Mouse (Mus musculus): ENCODE measurements around the gene Cdkal1. TPM values are rescaled to one million over a fixed set of nuclear protein-coding genes. Genes with fewer than 3 reads are reported as not detected.
A peak's percentile ranks its signal among the peaks of the same experiment; 100 is the strongest.

Cdkal1 gene
- polyA plus RNA-seq, 1 experiment: 6.5 TPM

DNA sequence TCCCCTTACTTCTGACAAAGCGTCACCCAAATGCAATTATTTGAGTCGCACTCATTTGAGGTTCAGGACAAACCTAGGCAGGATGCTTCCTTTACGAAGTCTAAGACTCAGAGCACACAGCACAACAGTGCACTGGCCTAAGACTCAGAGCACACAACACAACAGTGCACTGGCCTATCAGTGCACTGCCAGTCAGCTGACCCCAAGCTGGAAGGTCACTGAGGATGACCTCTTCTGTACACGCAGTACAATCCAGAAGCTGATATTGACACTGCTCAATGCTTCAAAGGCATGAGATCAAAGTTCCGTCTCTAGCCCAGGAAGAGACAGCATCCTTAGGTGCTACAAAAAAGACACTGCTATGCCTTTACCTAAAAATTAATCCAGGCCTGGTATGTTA, 327.1 kb downstream of the Cdkal1 start:
- Histone ChIP-seq H3K4me3 (ENCODE audit: insufficient read depth, low read length) (no peak overlapping the region), H3K4me1 (ENCODE audit: control insufficient read depth, insufficient read depth, low read length) (peaks cover 1% of the 10 kb centered on the region; the same call in 1 of the 2 replicates)
- TF ChIP-seq POLR2A (IDR thresholded peaks at IDR 0.05; ENCODE audit: extremely low read depth, insufficient read depth, low read length): no peak
- TF ChIP-seq CTCF (IDR thresholded peaks at IDR 0.05; ENCODE audit: extremely low read depth, insufficient read depth, low read length): no peak

DNA sequence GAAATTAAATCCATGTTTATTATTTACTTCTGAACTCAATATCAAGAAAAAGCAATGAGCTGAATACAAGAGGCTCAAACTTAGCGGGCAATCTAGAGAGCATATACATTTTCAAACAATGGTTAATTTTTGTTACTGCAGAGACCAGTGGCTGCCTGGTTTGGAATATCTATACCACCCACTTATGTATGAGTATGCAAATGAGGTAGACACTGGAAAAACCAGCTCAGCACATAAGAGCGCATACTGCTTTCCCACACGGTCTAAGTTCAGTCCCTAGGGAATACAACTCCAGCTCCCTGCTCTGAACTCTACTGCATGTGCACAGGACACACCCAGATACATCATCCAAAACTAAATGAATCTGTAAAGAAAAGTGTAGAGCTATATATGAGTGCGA, 334.2 kb downstream of the Cdkal1 start:
- TF ChIP-seq POLR2A (IDR thresholded peaks at IDR 0.05; ENCODE audit: extremely low read depth, insufficient read depth, low read length) (no peak), CTCF (IDR thresholded peaks at IDR 0.05; ENCODE audit: extremely low read depth, insufficient read depth, low read length) (no peak)
- no peak overlapping the region for H3K4me3 ChIP-seq (ENCODE audit: insufficient read depth, low read length)
- no peaks in the 10 kb centered on the region for H3K4me1 ChIP-seq (ENCODE audit: control insufficient read depth, insufficient read depth, low read length)
- no peak overlapping the region for H3K27ac ChIP-seq (ENCODE audit: insufficient read depth, low read length)

More for the DNA sequence above, 327.1 kb downstream of the Cdkal1 start:
- H3K27ac ChIP-seq (ENCODE audit: insufficient read depth, low read length): no peak overlapping the region

DNA sequence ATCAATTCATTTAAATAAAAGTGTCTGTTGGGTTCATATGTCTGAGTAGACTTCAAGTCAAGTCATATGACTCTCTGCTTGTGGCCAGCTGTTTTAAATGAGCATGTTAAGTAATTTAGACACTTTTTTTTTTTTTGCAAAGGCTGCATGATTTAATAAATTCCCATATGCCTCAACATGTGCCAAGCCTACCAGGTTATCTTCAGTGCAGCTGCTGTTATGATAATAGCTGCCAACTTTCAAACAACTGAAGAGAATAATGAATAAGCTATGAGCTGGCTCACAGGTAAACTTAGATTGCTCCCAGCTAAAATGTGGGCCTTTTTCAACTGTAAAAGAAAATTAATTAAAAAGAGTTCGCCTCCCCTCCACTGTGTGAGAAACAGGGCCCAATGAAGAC, 341.4 kb downstream of the Cdkal1 start:
- no peak overlapping the region for H3K27ac ChIP-seq (ENCODE audit: insufficient read depth, low read length)
- no peak overlapping the region for H3K4me3 ChIP-seq (ENCODE audit: insufficient read depth, low read length)
- H3K4me1 ChIP-seq (ENCODE audit: control insufficient read depth, insufficient read depth, low read length): no peaks in the 10 kb centered on the region
- TF ChIP-seq CTCF (IDR thresholded peaks at IDR 0.05; ENCODE audit: extremely low read depth, insufficient read depth, low read length): no peak

DNA sequence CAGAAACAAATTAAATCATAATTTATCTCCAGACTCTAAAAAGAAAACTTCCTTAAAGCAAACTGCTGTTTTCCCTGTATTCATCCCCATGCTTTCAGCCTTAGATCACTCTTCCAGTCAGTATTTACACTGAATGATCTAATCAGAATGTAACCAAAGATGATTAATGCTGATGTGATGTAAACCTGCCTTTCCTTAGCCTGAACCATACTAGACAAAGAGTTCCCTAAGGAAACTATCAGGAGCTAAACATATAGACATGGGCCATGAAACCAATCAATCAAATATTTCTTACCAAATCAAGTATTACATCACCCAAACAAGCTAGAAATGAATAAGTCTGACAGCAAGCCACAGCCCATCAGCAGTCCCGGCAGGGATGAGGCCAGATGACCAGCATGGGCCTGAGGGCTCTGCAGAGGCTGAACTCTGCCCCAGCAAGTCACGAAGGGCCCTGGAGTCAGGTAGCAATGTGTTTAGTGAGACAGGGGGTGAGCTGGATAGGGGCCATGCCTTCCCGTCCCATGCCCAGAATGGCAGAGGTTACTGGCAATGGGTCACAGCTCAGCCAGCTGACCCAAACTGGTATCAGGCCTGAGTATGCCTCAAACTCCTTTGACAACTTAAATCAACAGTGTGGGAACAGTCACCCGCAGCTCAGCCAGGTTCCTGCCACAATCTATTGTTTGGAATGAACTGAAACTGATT, 350.5 kb downstream of the Cdkal1 start:
- Histone ChIP-seq H3K4me1 (ENCODE audit: control insufficient read depth, insufficient read depth, low read length) (peaks cover 2% of the 10 kb centered on the region; the same call in 1 of the 2 replicates), H3K4me3 (ENCODE audit: insufficient read depth, low read length) (no peak overlapping the region), H3K27ac (ENCODE audit: insufficient read depth, low read length) (no peak overlapping the region)
- TF ChIP-seq POLR2A (IDR thresholded peaks at IDR 0.05; ENCODE audit: extremely low read depth, insufficient read depth, low read length) (no peak), CTCF (IDR thresholded peaks at IDR 0.05; ENCODE audit: extremely low read depth, insufficient read depth, low read length) (no peak)

DNA sequence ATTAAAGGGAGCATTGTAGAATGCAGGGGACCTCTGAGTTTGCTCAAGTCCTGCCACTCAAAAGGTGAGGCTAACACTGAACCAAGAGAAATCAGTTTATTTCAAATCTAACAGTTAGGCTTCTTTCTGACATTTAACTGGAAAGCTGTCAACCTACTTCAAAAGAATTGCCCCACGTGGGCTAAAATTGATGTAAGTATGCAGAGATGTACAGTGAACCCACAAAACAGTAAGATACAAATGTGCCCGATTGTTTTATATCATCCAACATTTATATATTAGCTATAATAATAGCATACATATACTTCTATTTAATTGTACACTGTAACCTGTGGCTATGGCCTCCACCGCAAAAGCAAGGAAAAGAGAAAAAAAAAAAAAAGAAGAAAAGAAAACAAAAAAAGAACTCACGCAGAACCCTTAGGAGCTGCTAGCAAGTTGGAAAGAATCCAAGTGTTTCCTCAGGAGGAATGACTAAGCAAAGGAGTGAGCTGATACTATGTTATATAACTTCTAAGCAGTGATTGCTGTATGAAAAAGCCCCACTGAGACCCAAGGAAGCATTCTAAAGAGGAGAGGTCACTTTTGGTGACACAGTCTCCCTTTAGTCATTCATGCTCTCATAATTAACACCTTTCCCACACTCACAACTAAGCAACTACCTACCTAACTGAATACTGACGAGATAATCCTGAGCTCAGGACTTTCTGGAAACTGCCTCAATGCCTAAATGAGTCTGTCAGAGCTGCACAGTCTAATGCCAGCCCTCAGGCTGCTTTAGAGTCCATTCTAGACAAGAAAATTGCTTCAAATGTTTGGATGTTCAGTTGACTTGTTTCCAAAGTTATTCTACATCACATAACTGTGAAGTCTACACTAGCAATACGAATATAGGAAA, 352.1 kb downstream of the Cdkal1 start:
- TF ChIP-seq POLR2A (IDR thresholded peaks at IDR 0.05; ENCODE audit: extremely low read depth, insufficient read depth, low read length): no peak
- no peak for TF ChIP-seq CTCF (IDR thresholded peaks at IDR 0.05; ENCODE audit: extremely low read depth, insufficient read depth, low read length)
- peaks cover 2% of the 10 kb centered on the region; the same call in 1 of the 2 replicates for H3K4me1 ChIP-seq (ENCODE audit: control insufficient read depth, insufficient read depth, low read length)
- peak overlapping the region; percentile 46 for H3K27ac ChIP-seq (ENCODE audit: insufficient read depth, low read length)
- no peak overlapping the region for H3K4me3 ChIP-seq (ENCODE audit: insufficient read depth, low read length)

DNA sequence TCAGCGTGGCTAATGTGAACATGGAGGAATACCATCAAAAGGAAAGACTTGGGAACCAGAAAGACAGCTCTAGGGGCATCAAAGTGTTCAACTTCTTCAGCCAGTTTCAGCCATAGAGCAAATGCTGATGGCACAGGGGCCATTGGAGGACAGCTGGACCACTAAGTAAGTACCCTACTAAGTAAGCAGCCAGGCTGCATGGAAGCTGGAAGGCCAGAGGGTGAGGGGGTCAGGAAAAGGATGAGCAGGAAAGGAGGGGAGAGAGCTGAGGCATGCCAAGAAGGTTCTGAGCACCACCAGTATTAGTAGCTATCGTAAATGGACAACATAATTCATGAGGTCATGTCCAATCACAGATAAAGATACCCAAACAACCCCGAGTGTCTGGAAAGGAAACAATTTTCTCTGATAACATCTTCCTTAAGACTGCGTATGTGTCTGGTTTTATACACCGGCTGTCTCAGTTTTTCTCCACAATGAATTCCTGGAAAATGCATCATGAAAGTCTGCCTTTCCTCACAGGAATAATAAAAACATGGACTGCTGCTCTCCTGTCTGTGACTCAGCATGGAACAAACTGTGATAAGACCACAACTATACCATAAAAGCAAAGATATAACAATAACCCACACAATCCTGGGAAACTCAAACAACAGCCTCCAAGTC, 352.9 kb downstream of the Cdkal1 start:
- H3K4me3 ChIP-seq (ENCODE audit: insufficient read depth, low read length): no peak overlapping the region
- peak overlapping the region; percentile 46; the same call in 1 of the 2 replicates for H3K27ac ChIP-seq (ENCODE audit: insufficient read depth, low read length)
- peaks cover 2% of the 10 kb centered on the region; the same call in 1 of the 2 replicates for H3K4me1 ChIP-seq (ENCODE audit: control insufficient read depth, insufficient read depth, low read length)
- no peak for TF ChIP-seq POLR2A (IDR thresholded peaks at IDR 0.05; ENCODE audit: extremely low read depth, insufficient read depth, low read length)
- TF ChIP-seq CTCF (IDR thresholded peaks at IDR 0.05; ENCODE audit: extremely low read depth, insufficient read depth, low read length): no peak

DNA sequence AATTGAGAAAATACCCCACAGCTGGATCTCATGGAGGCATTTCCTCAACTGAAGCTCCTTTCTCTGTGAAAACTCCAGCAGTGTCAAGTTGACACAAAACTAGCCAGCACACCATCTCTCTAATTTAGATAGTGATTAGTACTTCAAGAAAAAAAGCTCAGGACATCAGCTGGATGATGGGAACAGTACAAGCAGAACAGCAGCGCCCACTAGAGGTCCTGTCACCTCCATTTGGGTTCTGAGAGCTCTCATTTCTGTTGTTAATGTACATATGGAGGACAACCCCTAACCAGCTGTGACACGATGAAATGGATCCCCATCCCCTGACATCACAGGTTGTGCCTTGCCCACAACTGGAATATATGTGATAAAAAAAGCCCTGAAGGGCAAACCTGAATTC, 354.3 kb downstream of the Cdkal1 start:
- TF ChIP-seq CTCF (IDR thresholded peaks at IDR 0.05; ENCODE audit: extremely low read depth, insufficient read depth, low read length) (no peak), POLR2A (IDR thresholded peaks at IDR 0.05; ENCODE audit: extremely low read depth, insufficient read depth, low read length) (no peak)
- Histone ChIP-seq H3K4me1 (ENCODE audit: control insufficient read depth, insufficient read depth, low read length) (peaks cover 2% of the 10 kb centered on the region; the same call in 1 of the 2 replicates), H3K4me3 (ENCODE audit: insufficient read depth, low read length) (no peak overlapping the region), H3K27ac (ENCODE audit: insufficient read depth, low read length) (no peak overlapping the region)

DNA sequence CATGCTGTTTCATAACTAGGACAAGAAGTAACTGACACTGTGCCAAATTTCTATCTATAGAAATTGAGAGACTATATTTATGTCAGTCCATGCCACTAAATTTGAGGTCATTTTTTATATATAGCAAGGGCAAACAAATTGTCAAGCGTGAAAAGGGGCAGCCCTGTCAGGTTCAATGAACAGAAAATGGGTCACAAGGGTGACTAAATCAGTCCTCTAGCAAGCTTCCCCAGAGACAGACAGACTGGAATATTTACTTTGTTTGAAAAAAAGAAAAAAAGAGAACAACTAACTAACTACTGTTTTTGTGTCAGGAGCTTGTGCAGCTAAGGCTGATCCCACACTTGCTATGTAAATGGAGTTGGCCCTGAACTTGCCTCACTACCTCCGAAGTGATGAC, 355.7 kb downstream of the Cdkal1 start:
- TF ChIP-seq CTCF (IDR thresholded peaks at IDR 0.05; ENCODE audit: extremely low read depth, insufficient read depth, low read length): no peak
- no peak for TF ChIP-seq POLR2A (IDR thresholded peaks at IDR 0.05; ENCODE audit: extremely low read depth, insufficient read depth, low read length)
- Histone ChIP-seq H3K4me3 (ENCODE audit: insufficient read depth, low read length) (no peak overlapping the region), H3K27ac (ENCODE audit: insufficient read depth, low read length) (no peak overlapping the region), H3K4me1 (ENCODE audit: control insufficient read depth, insufficient read depth, low read length) (peaks cover 2% of the 10 kb centered on the region; the same call in 1 of the 2 replicates)

DNA sequence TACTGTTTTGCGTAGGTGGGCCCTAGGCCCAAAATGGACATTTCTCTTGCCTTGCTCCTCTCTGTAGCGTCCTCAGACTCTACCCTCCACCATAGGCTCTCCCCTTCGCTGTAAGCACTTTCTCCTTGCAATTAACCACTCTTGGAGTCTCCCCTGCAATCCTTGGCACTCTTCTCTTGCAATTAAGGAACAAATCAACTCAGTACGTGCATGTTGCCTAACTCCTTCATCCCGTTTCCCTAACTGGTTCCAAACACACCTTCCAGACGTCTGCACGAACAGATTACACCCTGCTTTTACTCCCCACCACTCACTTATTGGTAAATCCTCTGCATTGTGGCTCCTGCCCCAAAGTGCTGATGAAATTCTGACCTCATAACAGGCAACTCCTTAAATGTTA, 358.2 kb downstream of the Cdkal1 start:
- Histone ChIP-seq H3K4me3 (ENCODE audit: insufficient read depth, low read length) (no peak overlapping the region), H3K4me1 (ENCODE audit: control insufficient read depth, insufficient read depth, low read length) (no peaks in the 10 kb centered on the region), H3K27ac (ENCODE audit: insufficient read depth, low read length) (no peak overlapping the region)
- no peak for TF ChIP-seq POLR2A (IDR thresholded peaks at IDR 0.05; ENCODE audit: extremely low read depth, insufficient read depth, low read length)
- TF ChIP-seq CTCF (IDR thresholded peaks at IDR 0.05; ENCODE audit: extremely low read depth, insufficient read depth, low read length): no peak
